Mouse (Mus musculus) cerebellum, adult 11-12 months (tissue): ENCODE data around the gene Chil4.

Experiments used
- DNase-seq: peaks from one replicate; pipeline ENCODE4 v3.0.0; 2022

The Chil4 gene

DNA sequence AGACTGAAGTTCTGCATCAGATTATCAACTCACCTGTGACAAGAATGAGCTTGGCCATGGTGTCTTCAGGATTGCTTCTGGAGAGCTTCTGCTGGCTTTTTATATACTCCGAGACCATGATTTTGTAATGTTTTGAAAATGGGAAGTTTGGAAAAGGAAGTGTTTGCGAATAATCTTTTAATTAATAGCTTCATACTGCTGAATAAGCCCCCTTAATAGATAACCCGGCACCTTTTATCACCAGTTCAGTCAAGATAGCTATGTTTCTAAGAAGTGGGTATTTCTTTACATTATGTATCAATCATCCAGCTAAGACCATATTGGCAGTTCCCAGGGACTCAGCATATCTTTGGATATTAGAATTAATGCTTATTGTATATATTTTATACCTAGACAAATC, 51.8 kb downstream of the Chil4 start, which contains the start of gene Chil3:
TSS of gene Chil3 (minus strand) at position 101 of the 400 bp plus-strand sequence.
- no peak for DNase-seq

- DNase-seq: no peak
Measured at GRCm38 (mm10) chr3:106154413-106154812, 64.9 kb downstream of the Chil4 start.
